Mouse (Mus musculus) MEL (cell line): ENCODE results near the gene Krt79.

ENCODE experiments used
- EP300 ChIP-seq, 2 experiments: IDR thresholded peaks; 2 replicates each; pipeline ENCODE4 v1.6.1; 2011; ENCODE audit warnings: improper control_type of control experiment in 2 of 2, low read length in 2 of 2, low read depth in 1 of 2, mild to moderate bottlenecking in 1 of 2
- HCFC1 ChIP-seq: IDR thresholded peaks from 2 replicates; pipeline ENCODE4 v1.6.1; 2012; ENCODE audit warnings: low read depth, mild to moderate bottlenecking, inconsistent platforms, low read length, improper control_type of control experiment, moderate library complexity
- NELFE ChIP-seq: IDR thresholded peaks from 2 replicates; pipeline ENCODE4 v1.6.1; 2011; ENCODE audit warnings: low read depth, low read length, improper control_type of control experiment
- POLR2A ChIP-seq, 2 experiments: IDR thresholded peaks; 2 replicates each; pipeline ENCODE4 v1.6.1; 2011 to 2012; ENCODE audit warnings: low read length in 2 of 2, mild to moderate bottlenecking in 2 of 2, control low read depth in 1 of 2, improper control_type of control experiment in 1 of 2, low read depth in 1 of 2, moderate library complexity in 1 of 2; ENCODE audit not compliant: control insufficient read depth in 1 of 2, insufficient read depth in 1 of 2, poor library complexity in 1 of 2
- ZC3H11A ChIP-seq: IDR thresholded peaks from 2 replicates; pipeline ENCODE4 v1.6.1; 2012; ENCODE audit warnings: low read depth, mild to moderate bottlenecking, inconsistent platforms, low read length, improper control_type of control experiment

DNA sequence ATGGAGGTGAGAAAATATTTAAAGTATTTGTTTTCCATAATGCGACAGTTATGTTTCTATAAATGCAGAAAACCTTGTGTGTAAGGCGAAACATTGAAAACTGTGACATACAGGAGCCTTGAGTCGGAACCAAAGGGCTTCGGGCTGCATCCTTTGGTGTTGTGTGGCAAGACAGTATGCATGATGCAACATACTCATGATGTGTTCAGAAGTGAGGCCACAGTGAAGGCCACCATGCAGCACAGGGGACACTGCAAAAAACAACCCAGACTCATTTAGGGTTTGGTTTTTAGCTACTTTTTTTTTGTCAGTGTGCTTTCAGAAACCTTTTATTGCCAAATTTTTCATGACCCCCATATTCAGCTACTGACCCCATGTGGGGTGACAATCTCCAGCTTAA, 44.9 kb downstream of the Krt79 start:
- TF ChIP-seq ZC3H11A (no peak), EP300 (IDR thresholded peaks at IDR 0.05; ENCODE audit: low read depth in 1 of 2, low read length in 2 of 2) (no peak), NELFE (no peak), HCFC1 (no peak), POLR2A (IDR thresholded peaks at IDR 0.05; ENCODE audit: control insufficient read depth in 1 of 2, insufficient read depth in 1 of 2, low read depth in 1 of 2, low read length in 2 of 2, poor library complexity in 1 of 2) (no peak)
